Mouse (Mus musculus) G1E (cell line): ENCODE data around the gene Rabif. TPM values are rescaled to one million over a fixed set of nuclear protein-coding genes. Genes with fewer than 3 reads are reported as not detected.
A peak's percentile ranks its signal among the peaks of the same experiment; 100 is the strongest.

Experiments used
- ATAC-seq: 2 replicates; pipeline ENCODE4 v1.8.0; 2016; ENCODE audit warnings: mild to moderate bottlenecking; ENCODE audit not compliant: insufficient number of reproducible peaks, poor library complexity, low FRiP score, severe bottlenecking; ENCODE audit errors: extremely low read depth
- DNase-seq: peaks from one replicate; pipeline ENCODE4 v3.0.0; 2012; ENCODE audit warnings: low spot score
- H3K27me3 ChIP-seq: 2 replicates; pipeline ENCODE4 v1.6.1; 2012; ENCODE audit warnings: mild to moderate bottlenecking, low read length, inconsistent platforms; ENCODE audit not compliant: insufficient read depth
- H3K36me3 ChIP-seq: replicated peaks from 2 replicates; pipeline ENCODE3; 2012; ENCODE audit warnings: mild to moderate bottlenecking, inconsistent platforms
- H3K4me1 ChIP-seq: 2 replicates; pipeline ENCODE4 v1.6.1; 2012; ENCODE audit warnings: low read depth, low read length, inconsistent platforms, mixed read lengths; ENCODE audit not compliant: insufficient read depth
- H3K4me3 ChIP-seq: 2 replicates; pipeline ENCODE4 v1.5.1; 2012; ENCODE audit warnings: low read depth, mild to moderate bottlenecking, inconsistent platforms, low read length, moderate library complexity, mixed read lengths
- H3K9me3 ChIP-seq: replicated peaks from 2 replicates; pipeline ENCODE4 v1.6.1; 2012; ENCODE audit warnings: inconsistent platforms
- CTCF ChIP-seq: IDR thresholded peaks from 2 replicates; pipeline ENCODE4 v1.5.1; 2012; ENCODE audit warnings: low read depth, low read length, inconsistent platforms, mixed read lengths
- GATA1 ChIP-seq: IDR thresholded peaks from 2 replicates; pipeline ENCODE4 v1.6.1; 2012; ENCODE audit warnings: borderline replicate concordance, low read length, inconsistent platforms, mixed read lengths
- GATA2 ChIP-seq: IDR thresholded peaks from 2 replicates; pipeline ENCODE4 v1.6.1; 2012; ENCODE audit warnings: low read depth, low read length, inconsistent platforms, borderline replicate concordance
- POLR2AphosphoS5 ChIP-seq: IDR thresholded peaks from 2 replicates; pipeline ENCODE4 v1.6.1; 2012; ENCODE audit warnings: low read depth, low read length, inconsistent platforms; ENCODE audit not compliant: insufficient replicate concordance
- TAL1 ChIP-seq: conservative IDR thresholded peaks from 2 replicates; pipeline ENCODE4 v1.6.1; 2012; ENCODE audit warnings: low read depth, low read length, inconsistent platforms, mixed read lengths
- polyA plus RNA-seq: library from polyadenylated mRNA; stranded (reverse); fragments of >175 nt; gene quantifications from 2 replicates; pipeline ENCODE4 v1.2.3, GENCODE M21; 2012
- total RNA-seq, 2 experiments: library from RNA; stranded (forward) in 1 of 2; stranded (reverse) in 1 of 2; fragments of 200-1000 nt in 1 of 2; fragments of >200 nt in 1 of 2; fragmentation: Nextera tagmentation in 1 of 2; gene quantifications; 2 replicates each; pipeline ENCODE4 v1.2.3; 2014 to 2017

Rabif gene
- total and polyA plus RNA-seq, 3 experiments, result 9.2 to 32.2 (median 24.7) TPM

DNA sequence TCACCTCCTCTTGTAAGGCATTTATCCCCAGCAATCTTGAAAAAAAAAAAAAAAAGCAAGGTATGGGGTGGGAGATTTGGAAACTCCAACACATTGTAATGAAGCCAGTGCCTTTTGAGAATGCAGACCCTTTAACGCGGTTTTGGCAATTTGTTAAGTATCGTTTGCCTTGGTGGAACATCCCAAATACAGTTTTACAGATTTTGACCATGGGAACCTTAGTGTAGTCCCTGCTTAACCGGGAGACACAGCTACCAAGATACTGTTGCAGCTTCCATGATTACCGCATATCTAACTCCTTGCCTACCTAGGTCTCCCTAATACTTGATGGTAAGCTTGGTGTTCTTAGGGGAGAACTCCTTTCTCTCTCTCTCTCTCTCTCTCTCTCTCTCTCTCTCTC is 38.4 kb upstream of the Rabif start:
- DNase-seq (no peak), ATAC-seq (no peak)
- Histone ChIP-seq H3K27me3 (no peaks in the 10 kb centered on the region), H3K4me3 (peak overlapping the region; percentile 83), H3K4me1 (peaks cover 54% of the 10 kb centered on the region), H3K9me3 (no peaks in the 10 kb centered on the region), H3K36me3 (peaks cover 32% of the 10 kb centered on the region)
- TF ChIP-seq POLR2AphosphoS5, result no peak
- TF ChIP-seq CTCF, result no peak
- TF ChIP-seq TAL1, result no peak
- TF ChIP-seq GATA2, result no peak
- no peak for TF ChIP-seq GATA1

- Histone ChIP-seq H3K9me3 (no peaks in the 10 kb centered on the region), H3K36me3 (peaks cover 50% of the 10 kb centered on the region), H3K4me3 (no peak overlapping the region), H3K27me3 (no peaks in the 10 kb centered on the region), H3K4me1 (peaks cover 54% of the 10 kb centered on the region)
- no peak for ATAC-seq
- no peak for TF ChIP-seq GATA2
- DNase-seq, result no peak
Measured at GRCm38 (mm10) chr1:134458139-134458727, 36.2 kb upstream of the Rabif start.

DNA sequence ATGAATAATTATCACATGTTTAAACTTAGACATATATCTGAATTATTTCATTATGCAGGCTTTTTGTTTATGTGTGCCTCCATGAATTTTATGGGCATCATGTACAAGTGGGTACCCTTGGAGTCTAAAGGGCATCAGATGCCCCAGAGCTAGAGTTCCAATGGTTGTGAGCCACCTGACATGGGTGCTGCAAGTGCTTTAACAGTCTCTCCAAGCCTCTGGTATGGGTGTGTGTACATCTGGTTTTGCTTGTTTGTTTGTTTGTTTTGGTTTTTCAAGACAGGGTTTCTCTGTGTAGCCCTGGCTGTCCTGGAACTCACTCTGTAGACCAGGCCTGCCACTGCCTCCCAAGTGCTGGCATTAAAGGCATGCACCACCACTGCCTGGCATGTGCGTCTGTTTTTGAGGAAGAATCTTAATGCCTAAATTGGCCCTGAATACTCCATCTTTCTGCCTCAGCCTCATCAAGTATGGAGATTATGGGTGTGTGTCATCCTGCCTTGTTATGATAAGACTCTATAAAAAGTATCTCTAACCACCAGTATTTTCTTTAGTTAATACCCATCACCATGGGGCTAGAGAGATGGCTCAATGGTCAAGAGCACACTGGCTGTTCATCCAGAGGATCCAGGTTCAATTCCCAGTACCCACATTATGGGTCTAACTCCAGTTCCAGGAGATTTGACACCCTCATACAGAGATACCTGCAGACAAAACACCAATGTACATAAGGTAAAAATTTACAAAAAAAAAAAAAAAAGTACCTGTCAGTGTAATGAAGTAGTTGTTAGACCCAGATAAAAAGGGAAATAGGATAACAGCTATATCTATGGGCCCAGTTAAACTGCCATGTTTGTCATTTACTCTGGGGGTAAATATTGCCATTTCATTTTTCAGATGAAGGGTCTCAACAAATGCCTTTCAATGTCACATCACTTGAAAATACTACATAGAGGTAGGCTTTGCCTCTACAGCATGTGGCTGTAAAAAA is 33.9 kb upstream of the Rabif start:
- no peak overlapping the region for H3K4me3 ChIP-seq
- DNase-seq (no peak), ATAC-seq (no peak)
- H3K27me3 ChIP-seq, result no peaks in the 10 kb centered on the region
- H3K4me1 ChIP-seq, result peaks cover 45% of the 10 kb centered on the region
- no peak for TF ChIP-seq CTCF
- TF ChIP-seq GATA1, result no peak
- TF ChIP-seq POLR2AphosphoS5, result no peak
- TF ChIP-seq TAL1, result peak; percentile 61; the same call in 1 of the 2 replicates
- peaks cover 70% of the 10 kb centered on the region for H3K36me3 ChIP-seq
- H3K9me3 ChIP-seq, result no peaks in the 10 kb centered on the region

GRCm38 (mm10) chr1:134484623-134485022 is 9.8 kb upstream of the Rabif start:
- TF ChIP-seq POLR2AphosphoS5, result no peak
- TF ChIP-seq TAL1, result no peak
- ATAC-seq, result no peak
- DNase-seq, result no peak
- no peaks in the 10 kb centered on the region for H3K9me3 ChIP-seq
- H3K27me3 ChIP-seq, result no peaks in the 10 kb centered on the region
- H3K4me3 ChIP-seq, result no peak overlapping the region
- peaks cover 6% of the 10 kb centered on the region; the same call in 1 of the 2 replicates for H3K4me1 ChIP-seq
- peaks cover 86% of the 10 kb centered on the region for H3K36me3 ChIP-seq

DNA sequence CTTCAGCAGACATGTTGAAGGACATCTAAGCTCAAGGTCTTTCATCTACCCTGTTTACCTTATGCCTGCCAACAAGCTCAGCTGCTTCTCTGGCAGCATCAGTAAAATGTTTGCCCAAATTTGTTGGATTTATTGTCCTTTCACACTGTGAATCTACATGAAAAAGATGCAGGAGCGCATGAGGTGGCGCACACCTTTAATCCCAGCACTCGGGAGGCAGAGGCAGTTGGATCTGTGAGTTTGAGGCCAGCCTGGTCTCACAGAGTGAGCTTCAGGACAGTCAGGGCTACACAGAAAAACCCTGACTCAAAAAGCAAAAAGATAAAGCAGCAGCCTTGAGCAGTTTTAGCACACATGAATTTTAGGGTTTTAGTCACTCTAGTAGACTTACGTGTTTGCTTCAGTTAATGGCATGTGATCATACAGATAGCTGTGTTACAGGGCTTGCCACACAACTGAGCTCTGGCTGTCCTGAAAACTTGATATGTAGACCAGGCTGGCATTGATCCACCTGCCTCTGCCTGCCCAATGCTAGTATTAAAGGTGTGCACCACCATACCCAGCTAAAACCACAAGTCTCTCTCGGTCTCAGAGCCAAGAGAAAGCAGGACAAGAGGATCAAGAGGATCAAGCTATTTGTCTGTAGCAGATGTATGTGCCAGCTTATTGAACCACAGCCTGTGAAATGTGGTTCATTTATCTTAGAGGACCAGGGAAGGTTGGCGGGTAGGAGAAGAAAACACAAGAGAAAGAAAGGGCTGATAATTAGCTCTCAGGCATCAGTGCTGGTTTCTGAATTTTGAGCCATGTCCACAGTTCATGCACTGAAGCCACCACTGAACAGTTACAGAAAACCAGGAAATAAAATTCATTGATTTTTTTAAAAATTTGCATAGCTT is 3.3 kb upstream of the Rabif start:
- Histone ChIP-seq H3K27me3 (no peaks in the 10 kb centered on the region), H3K36me3 (peaks cover 61% of the 10 kb centered on the region), H3K9me3 (peaks cover 3% of the 10 kb centered on the region; the same call in 1 of the 2 replicates), H3K4me1 (peaks cover 20% of the 10 kb centered on the region), H3K4me3 (no peak overlapping the region)
- TF ChIP-seq POLR2AphosphoS5, result no peak
- TF ChIP-seq GATA1, result no peak
- TF ChIP-seq GATA2, result no peak
- no peak for TF ChIP-seq CTCF
- TF ChIP-seq TAL1, result no peak
- no peak for ATAC-seq
- DNase-seq, result no peak

GRCm38 (mm10) chr1:134492276-134492675 is 2.2 kb upstream of the Rabif start:
- no peak for DNase-seq
- TF ChIP-seq POLR2AphosphoS5 (no peak), CTCF (no peak), TAL1 (no peak), GATA1 (no peak), GATA2 (no peak)
- Histone ChIP-seq H3K4me1 (peaks cover 27% of the 10 kb centered on the region), H3K27me3 (no peaks in the 10 kb centered on the region), H3K4me3 (no peak overlapping the region), H3K36me3 (peaks cover 62% of the 10 kb centered on the region), H3K9me3 (peaks cover 3% of the 10 kb centered on the region; the same call in 1 of the 2 replicates)
- no peak for ATAC-seq
